Mouse (Mus musculus): ENCODE measurements around the gene Dbndd2.

GRCm38 (mm10) chr2:164518266-164519170, 32.6 kb downstream of the Dbndd2 start:
- TF ChIP-seq TAL1 (conservative IDR thresholded peaks at IDR 0.05; ENCODE audit: low read depth, low read length) (no peak), CTCF (IDR thresholded peaks at IDR 0.05; ENCODE audit: low read depth, low read length) (no peak)

Measured in G1E (cell line).